Mouse (Mus musculus) forebrain, embryonic 13.5 days (tissue): Measurements from ENCODE around the gene Zdhhc17. TPM values are rescaled to one million over a fixed set of nuclear protein-coding genes. Genes with fewer than 3 reads are reported as not detected.
A peak's percentile ranks its signal among the peaks of the same experiment; 100 is the strongest.

Experiments
- ATAC-seq: fragments of 200-750 bp; cut with Nextera tagmentation; 2 replicates; pipeline ENCODE4 v1.8.0; 2017
- H3K27ac ChIP-seq: fragments of 300-500 bp; sonication (generic); 2 replicates; pipeline ENCODE4 v1.5.1; 2015; ENCODE audit warnings: inconsistent platforms, mild to moderate bottlenecking, moderate library complexity
- H3K27me3 ChIP-seq: fragments of 300-500 bp; sonication (generic); 2 replicates; pipeline ENCODE4 v1.6.1; 2015; ENCODE audit warnings: mild to moderate bottlenecking, inconsistent platforms
- H3K36me3 ChIP-seq: fragments of 300-500 bp; sonication (generic); 2 replicates; pipeline ENCODE4 v1.6.1; 2015; ENCODE audit warnings: mild to moderate bottlenecking, inconsistent platforms; ENCODE audit not compliant: poor library complexity, severe bottlenecking
- H3K4me1 ChIP-seq: fragments of 300-500 bp; sonication (generic); 2 replicates; pipeline ENCODE4 v1.6.1; 2015; ENCODE audit warnings: inconsistent platforms
- H3K4me2 ChIP-seq: fragments of 300-500 bp; sonication (generic); 2 replicates; pipeline ENCODE4 v1.6.1; 2015; ENCODE audit warnings: inconsistent platforms, mild to moderate bottlenecking, moderate library complexity
- H3K4me3 ChIP-seq: fragments of 300-500 bp; sonication (generic); 2 replicates; pipeline ENCODE4 v1.5.1; 2015; ENCODE audit warnings: mild to moderate bottlenecking, inconsistent platforms
- H3K9ac ChIP-seq: fragments of 300-500 bp; sonication (generic); 2 replicates; pipeline ENCODE4 v1.6.1; 2015; ENCODE audit warnings: mild to moderate bottlenecking, inconsistent platforms
- H3K9me3 ChIP-seq: fragments of 300-500 bp; sonication (generic); replicated peaks from 2 replicates; pipeline ENCODE4 v1.6.1; 2016; ENCODE audit warnings: inconsistent platforms
- WGBS: fragments of 180-500 bp; shearing (Covaris S2); methylation state at CpG from one replicate; pipeline ENCODE4 v1.1.7; 2015; 5-methylcytosine and 5-hydroxymethylcytosine counted together
- polyA plus RNA-seq: library from polyadenylated mRNA; unstranded; fragments of >200 nt; fragmentation: Nextera tagmentation; extraction: Ambion mirVana; gene quantifications from 2 replicates; pipeline ENCODE4 v1.2.1, GENCODE M21; 2015

Zdhhc17 gene
- polyA plus RNA-seq, 1 experiment from 2014 or later: 46.0 TPM

DNA sequence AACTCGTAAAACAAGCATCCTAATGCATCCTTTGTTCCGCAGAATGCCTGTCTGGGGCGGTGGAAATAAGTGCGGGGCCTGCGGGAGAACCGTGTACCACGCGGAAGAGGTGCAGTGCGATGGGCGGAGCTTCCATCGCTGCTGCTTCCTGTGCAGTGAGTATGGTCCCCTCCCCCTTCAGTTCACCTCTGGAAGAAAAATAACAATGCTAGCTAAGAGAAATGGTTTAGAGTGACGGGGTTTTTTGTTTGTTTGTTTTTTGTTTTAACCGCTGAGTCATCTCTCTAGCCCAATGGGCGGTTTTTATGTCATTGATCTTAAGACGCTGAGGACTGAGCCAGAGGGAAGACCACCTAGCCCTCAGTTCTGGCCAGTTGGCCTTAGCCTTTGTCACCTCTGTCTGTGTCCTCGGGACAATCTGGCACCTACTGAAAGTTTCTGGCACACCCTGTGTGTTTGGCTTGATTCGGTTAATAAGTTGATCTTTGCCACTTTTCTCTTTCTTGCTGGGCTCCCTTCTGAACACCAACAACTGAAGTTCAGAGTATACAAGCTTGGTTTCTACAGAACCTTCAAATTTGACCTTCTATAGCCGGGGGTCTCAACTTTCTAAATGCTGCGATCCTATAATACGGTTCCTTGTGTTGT lies 77.9 kb downstream of the Zdhhc17 start:
- peak; percentile 80 for ATAC-seq
- Histone ChIP-seq H3K27me3 (no peaks in the 10 kb centered on the region), H3K4me3 (peak overlapping the region; percentile 26), H3K27ac (peak overlapping the region; percentile 87), H3K4me1 (peaks cover 43% of the 10 kb centered on the region), H3K9me3 (no peaks in the 10 kb centered on the region), H3K36me3 (peaks cover 11% of the 10 kb centered on the region), H3K9ac (peak overlapping the region; percentile 51), H3K4me2 (peak overlapping the region; percentile 54)
- WGBS: 48% methylated on average over 20 of the region's 20 CpGs

DNA sequence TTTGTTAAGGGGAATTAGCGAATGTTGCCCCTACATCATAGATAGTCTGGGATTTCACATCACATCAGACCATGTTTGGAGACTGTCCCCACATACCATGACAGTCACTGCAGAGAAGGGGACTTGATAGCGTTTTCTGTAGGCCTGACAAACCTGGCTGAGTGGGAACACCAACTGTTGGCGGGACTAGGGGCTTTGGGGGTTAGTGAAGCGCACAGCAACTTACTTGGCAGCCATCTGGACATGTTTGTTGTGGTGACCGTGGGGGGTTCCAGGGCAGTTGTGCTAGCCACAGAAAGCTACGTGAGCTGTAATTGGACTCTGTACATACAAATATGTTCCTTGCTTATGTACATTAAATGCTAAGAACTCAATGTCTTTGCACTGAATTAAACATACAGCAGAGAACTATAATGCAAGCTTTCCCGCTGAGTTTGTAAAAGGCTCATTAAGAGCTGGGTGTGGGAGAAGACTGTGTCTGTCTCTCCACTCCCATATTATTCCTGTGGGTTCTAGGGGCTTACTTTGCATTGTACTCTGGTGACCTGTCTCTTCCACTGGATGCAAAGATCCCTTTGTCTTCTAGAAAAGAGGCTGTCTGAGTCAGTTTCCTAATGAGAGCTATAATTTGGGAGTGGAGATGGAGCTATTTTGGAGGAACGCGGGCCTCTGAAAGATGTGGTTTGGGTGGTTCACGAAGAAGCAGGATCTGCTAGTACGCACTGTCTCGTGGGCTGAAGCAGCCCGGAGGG lies 78.6 kb downstream of the Zdhhc17 start:
- Histone ChIP-seq H3K27ac (peak overlapping the region; percentile 87), H3K9me3 (no peaks in the 10 kb centered on the region), H3K36me3 (peaks cover 9% of the 10 kb centered on the region), H3K4me1 (peaks cover 50% of the 10 kb centered on the region), H3K4me3 (peak overlapping the region; percentile 26), H3K4me2 (peak overlapping the region; percentile 54), H3K9ac (peak overlapping the region; percentile 51), H3K27me3 (no peaks in the 10 kb centered on the region)
- WGBS: 15% methylated on average over 13 of the region's 13 CpGs
- peak; percentile 52 for ATAC-seq

- Histone ChIP-seq H3K4me2 (no peak overlapping the region), H3K4me1 (peaks cover 58% of the 10 kb centered on the region), H3K9me3 (no peaks in the 10 kb centered on the region), H3K27ac (no peak overlapping the region), H3K27me3 (no peaks in the 10 kb centered on the region), H3K9ac (no peak overlapping the region), H3K36me3 (no peaks in the 10 kb centered on the region), H3K4me3 (no peak overlapping the region)
- ATAC-seq: no peak
- WGBS: 54% methylated on average over 4 of the region's 4 CpGs
Observed at GRCm38 (mm10) chr10:110929756-110930155, 80.2 kb downstream of the Zdhhc17 start.

DNA sequence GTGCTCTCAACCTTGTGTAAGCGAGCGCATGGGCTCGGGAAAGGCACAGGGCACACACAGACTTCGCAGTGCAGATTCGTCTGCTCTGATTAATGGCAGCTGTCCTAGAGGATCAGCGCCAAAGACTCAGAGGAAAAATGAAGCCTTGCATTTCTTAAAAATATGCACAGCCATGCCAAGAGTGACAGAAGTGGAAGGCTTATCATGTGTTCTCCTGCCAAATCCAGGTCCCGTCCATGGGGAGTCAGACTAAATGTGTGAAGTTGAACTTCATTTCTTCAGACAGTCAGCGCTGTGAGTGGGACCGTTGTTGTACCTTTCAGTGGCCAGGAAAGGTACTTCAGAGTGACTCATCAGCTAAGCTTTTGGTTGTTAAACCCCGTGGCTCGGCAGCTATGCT lies 82.4 kb downstream of the Zdhhc17 start:
- Histone ChIP-seq H3K9me3 (no peaks in the 10 kb centered on the region), H3K4me1 (peaks cover 62% of the 10 kb centered on the region), H3K9ac (no peak overlapping the region), H3K4me3 (no peak overlapping the region), H3K36me3 (no peaks in the 10 kb centered on the region), H3K27me3 (no peaks in the 10 kb centered on the region), H3K27ac (peak overlapping the region; percentile 52; the same call in 1 of the 2 replicates), H3K4me2 (no peak overlapping the region)
- ATAC-seq: peak; percentile 51
- WGBS: 81% methylated on average over 11 of the region's 11 CpGs

- WGBS: 75% methylated on average over 9 of the region's 9 CpGs
- H3K4me3 ChIP-seq: no peak overlapping the region
- H3K27me3 ChIP-seq: no peaks in the 10 kb centered on the region
- no peaks in the 10 kb centered on the region for H3K9me3 ChIP-seq
- ATAC-seq: no peak
- peak overlapping the region; percentile 91 for H3K4me2 ChIP-seq
- H3K4me1 ChIP-seq: peaks cover 54% of the 10 kb centered on the region
- no peaks in the 10 kb centered on the region for H3K36me3 ChIP-seq
- H3K27ac ChIP-seq: no peak overlapping the region
- H3K9ac ChIP-seq: peak overlapping the region; percentile 18; the same call in 1 of the 2 replicates
Observed at GRCm38 (mm10) chr10:110922612-110923011, 87.3 kb downstream of the Zdhhc17 start.

DNA sequence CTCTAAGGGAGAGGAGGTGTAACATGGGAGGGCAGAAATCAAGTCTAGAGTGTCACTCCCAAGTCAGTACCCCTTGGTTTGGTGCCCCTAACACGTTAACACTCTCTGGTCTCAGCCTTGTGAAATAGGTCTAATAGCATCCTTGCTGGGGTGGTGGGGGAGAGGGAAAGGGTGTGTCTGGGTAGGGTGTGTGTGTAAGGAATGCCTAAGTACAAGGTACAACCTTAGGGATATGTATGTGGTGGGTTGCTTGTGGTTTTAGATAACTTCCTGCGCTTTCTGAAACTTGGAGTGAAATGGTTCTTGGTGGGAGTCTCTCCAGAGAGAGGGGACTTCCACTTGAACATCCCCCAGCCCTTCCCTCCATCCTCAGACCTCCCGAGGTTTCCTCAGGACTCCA lies 88.0 kb downstream of the Zdhhc17 start:
- peaks cover 51% of the 10 kb centered on the region for H3K4me1 ChIP-seq
- H3K9me3 ChIP-seq: no peaks in the 10 kb centered on the region
- no peaks in the 10 kb centered on the region for H3K27me3 ChIP-seq
- peak overlapping the region; percentile 91 for H3K4me2 ChIP-seq
- H3K36me3 ChIP-seq: no peaks in the 10 kb centered on the region
- H3K4me3 ChIP-seq: no peak overlapping the region
- no peak for ATAC-seq
- peak overlapping the region; percentile 18; the same call in 1 of the 2 replicates for H3K9ac ChIP-seq
- 65% methylated on average over 3 of the region's 3 CpGs for WGBS
- H3K27ac ChIP-seq: no peak overlapping the region

DNA sequence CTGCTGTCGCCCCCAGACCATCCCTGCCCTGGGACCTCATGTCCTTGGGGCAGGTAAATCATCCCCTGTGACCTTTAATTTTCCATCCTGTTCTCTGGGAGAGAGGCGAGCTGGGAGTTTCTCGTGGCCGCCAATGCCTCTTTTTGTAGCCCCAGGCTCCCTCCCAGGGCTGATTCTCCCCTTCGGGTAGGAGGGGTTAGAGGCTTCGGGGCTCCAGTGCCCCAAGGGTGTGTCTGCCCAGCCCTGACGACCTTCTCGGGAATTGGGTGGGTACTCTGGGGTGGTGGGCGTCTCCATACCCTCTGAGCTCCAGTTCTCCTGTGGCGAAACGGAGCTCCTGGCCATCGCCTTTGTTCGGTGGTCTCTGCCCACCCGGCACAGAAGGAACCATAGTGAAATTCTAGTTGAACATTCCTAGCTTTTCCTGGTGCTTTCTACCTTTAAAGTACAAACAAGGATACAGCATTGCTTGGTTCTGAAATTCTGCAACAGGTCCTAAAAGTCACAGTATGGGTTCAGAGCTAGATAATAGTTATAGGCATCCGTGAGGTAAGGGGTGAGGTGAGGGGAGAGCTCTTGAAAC lies 89.5 kb downstream of the Zdhhc17 start:
- H3K36me3 ChIP-seq: no peaks in the 10 kb centered on the region
- peak overlapping the region; percentile 86 for H3K9ac ChIP-seq
- ATAC-seq: peak; percentile 39
- peaks cover 38% of the 10 kb centered on the region for H3K4me1 ChIP-seq
- no peaks in the 10 kb centered on the region for H3K9me3 ChIP-seq
- peak overlapping the region; percentile 91 for H3K4me2 ChIP-seq
- no peaks in the 10 kb centered on the region for H3K27me3 ChIP-seq
- peak overlapping the region; percentile 73 for H3K27ac ChIP-seq
- 0% methylated on average over 15 of the region's 15 CpGs for WGBS
- peak overlapping the region; percentile 71 for H3K4me3 ChIP-seq

GRCm38 (mm10) chr10:110919531-110920343 lies 90.2 kb downstream of the Zdhhc17 start, which contains the start of gene Csrp2:
Gene Csrp2 (plus strand): TSS chr10:110919789.
- H3K9me3 ChIP-seq: no peaks in the 10 kb centered on the region
- peak within 1 kb of the TSS; percentile 73 for H3K27ac ChIP-seq
- ATAC-seq: peak; percentile 94
- peak within 1 kb of the TSS; percentile 91 for H3K4me2 ChIP-seq
- H3K4me1 ChIP-seq: peaks cover 38% of the 10 kb centered on the region
- no peaks in the 10 kb centered on the region for H3K27me3 ChIP-seq
- H3K36me3 ChIP-seq: no peaks in the 10 kb centered on the region
- H3K9ac ChIP-seq: peak within 1 kb of the TSS; percentile 86
- under 1% methylated on average over 65 of the region's 67 CpGs for WGBS
- peak within 1 kb of the TSS; percentile 71 for H3K4me3 ChIP-seq

DNA sequence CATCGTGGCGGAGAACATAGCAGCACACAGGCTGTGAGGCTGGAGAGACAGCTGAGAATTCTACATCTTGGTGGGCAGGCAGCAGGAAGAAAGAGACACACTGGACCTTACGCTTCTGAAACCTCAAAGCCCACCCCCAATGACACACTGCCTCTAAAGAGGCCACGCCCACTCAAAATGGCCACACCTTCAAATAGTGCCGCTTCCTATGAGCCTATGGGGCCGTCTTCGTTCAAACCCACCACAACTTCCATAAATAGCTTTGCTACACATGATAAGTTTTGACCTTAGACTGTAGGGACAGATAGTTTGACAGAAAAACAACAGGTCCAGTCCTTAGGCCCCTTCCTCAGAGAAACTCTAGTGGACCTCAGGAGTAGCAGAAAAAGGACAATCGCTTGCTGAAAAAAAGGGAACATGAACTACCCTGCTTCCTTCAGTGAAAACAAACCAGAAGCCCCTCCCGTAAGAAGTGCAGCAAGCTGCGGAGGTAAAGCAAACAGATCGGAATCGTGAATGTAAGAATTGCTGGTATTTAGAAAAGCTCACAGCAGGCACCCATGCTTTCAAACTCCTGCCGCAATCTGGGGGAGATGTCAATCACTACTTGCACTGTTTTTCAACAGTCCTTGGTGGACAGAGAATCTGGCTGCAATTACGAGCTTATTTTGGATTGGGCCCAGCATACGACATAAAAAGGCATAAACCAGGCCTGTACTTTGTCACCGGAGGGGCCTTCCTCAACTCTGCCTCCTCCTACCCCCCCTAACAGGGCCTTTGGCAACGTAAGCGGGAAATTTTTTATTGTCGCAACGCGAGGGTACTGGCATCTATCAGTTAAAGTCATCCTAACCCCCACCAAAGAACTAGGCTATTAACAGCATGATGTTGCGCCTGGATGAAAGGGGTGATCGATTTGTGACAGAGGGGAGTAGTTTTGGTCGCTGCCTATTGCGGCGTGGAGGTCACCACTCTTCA lies 91.2 kb downstream of the Zdhhc17 start:
- Histone ChIP-seq H3K4me2 (peak overlapping the region; percentile 91), H3K4me1 (peaks cover 38% of the 10 kb centered on the region), H3K9ac (peak overlapping the region; percentile 86), H3K27me3 (no peaks in the 10 kb centered on the region), H3K27ac (peak overlapping the region; percentile 73), H3K36me3 (no peaks in the 10 kb centered on the region), H3K9me3 (no peaks in the 10 kb centered on the region), H3K4me3 (peak overlapping the region; percentile 71)
- WGBS: 17% methylated on average over 26 of the region's 26 CpGs
- ATAC-seq: peak; percentile 19

DNA sequence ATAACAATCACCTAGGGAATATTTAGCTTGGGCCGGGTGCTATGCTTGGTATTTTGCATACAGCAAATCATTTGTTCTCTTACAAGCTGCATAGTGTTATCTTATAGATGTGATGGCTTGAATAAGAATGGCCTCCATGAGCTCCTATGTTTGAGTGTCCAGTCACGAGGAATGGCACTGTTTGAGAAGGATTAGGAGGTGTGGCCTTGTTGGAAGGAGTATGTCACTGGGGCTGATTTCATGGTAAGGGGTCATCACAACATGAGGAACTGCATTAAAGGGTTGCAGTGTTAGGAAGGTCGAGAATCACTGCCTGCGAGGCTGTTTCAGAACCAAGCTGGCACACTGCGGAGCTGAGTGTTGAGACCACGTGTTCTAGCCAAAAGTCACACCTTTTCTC lies 92.4 kb downstream of the Zdhhc17 start:
- ATAC-seq: no peak
- WGBS: 93% methylated on average over 6 of the region's 6 CpGs
- Histone ChIP-seq H3K9ac (no peak overlapping the region), H3K27ac (no peak overlapping the region), H3K9me3 (no peaks in the 10 kb centered on the region), H3K4me1 (peaks cover 34% of the 10 kb centered on the region), H3K4me3 (no peak overlapping the region), H3K36me3 (no peaks in the 10 kb centered on the region), H3K27me3 (no peaks in the 10 kb centered on the region), H3K4me2 (no peak overlapping the region)
